Mouse (Mus musculus) hindbrain, embryonic 15.5 days (tissue): ENCODE measurements around the gene 6030468B19Rik. TPM values are rescaled to one million over a fixed set of nuclear protein-coding genes. Genes with fewer than 3 reads are reported as not detected.
"Not testable (repeated sequence)": the region's sequence is repeated elsewhere in the genome, so short reads cannot be mapped to it uniquely, and the experiment has no call there.

ENCODE experiments used
- ATAC-seq: fragments of 200-750 bp; cut with Nextera tagmentation; 2 replicates; pipeline ENCODE4 v1.8.0; 2017; ENCODE audit warnings: low read depth, moderate number of reproducible peaks, moderate TSS enrichment; ENCODE audit not compliant: low FRiP score
- H3K27ac ChIP-seq: fragments of 300-500 bp; sonication (generic); replicated peaks from 2 replicates; pipeline ENCODE4 v1.5.1; 2015; ENCODE audit warnings: mild to moderate bottlenecking, inconsistent platforms
- H3K27me3 ChIP-seq: fragments of 300-500 bp; sonication (generic); 2 replicates; pipeline ENCODE4 v1.6.1; 2015; ENCODE audit warnings: control low read depth, inconsistent platforms
- H3K36me3 ChIP-seq: fragments of 300-500 bp; sonication (generic); 2 replicates; pipeline ENCODE4 v1.6.1; 2015; ENCODE audit warnings: control low read depth, inconsistent platforms
- H3K4me1 ChIP-seq: fragments of 300-500 bp; sonication (generic); replicated peaks from 2 replicates; pipeline ENCODE4 v1.6.1; 2015; ENCODE audit warnings: control low read depth, inconsistent platforms
- H3K4me2 ChIP-seq: fragments of 300-500 bp; sonication (generic); 2 replicates; pipeline ENCODE4 v1.6.1; 2015; ENCODE audit warnings: moderate library complexity, mild to moderate bottlenecking, inconsistent platforms
- H3K4me3 ChIP-seq: fragments of 300-500 bp; sonication (generic); 2 replicates; pipeline ENCODE4 v1.5.1; 2015; ENCODE audit warnings: mild to moderate bottlenecking, inconsistent platforms
- H3K9ac ChIP-seq: fragments of 300-500 bp; sonication (generic); 2 replicates; pipeline ENCODE4 v1.6.1; 2015; ENCODE audit warnings: inconsistent platforms
- H3K9me3 ChIP-seq: fragments of 300-500 bp; sonication (generic); 2 replicates; pipeline ENCODE4 v1.6.1; 2016; ENCODE audit warnings: control low read depth, inconsistent platforms
- WGBS: fragments of 180-500 bp; shearing (Covaris S2); methylation state at CpG from one replicate; pipeline ENCODE4 v1.1.7; 2015; 5-methylcytosine and 5-hydroxymethylcytosine counted together
- polyA plus RNA-seq: library from polyadenylated mRNA; unstranded; fragments of >200 nt; fragmentation: Nextera tagmentation; extraction: Ambion mirVana; gene quantifications from 2 replicates; pipeline ENCODE4 v1.2.1, GENCODE M21; 2015

The 6030468B19Rik gene
- polyA plus RNA-seq, 1 experiment from 2014 or later, result not detected

GRCm38 (mm10) chr11:117810401-117811046, 13.1 kb downstream of the 6030468B19Rik start:
- peak; percentile 76 for ATAC-seq
- Histone ChIP-seq H3K36me3 (no peaks in the 10 kb centered on the region), H3K4me1 (peaks cover 23% of the 10 kb centered on the region), H3K9me3 (no peaks in the 10 kb centered on the region), H3K4me2 (peak overlapping the region; percentile 93), H3K27ac (no peak overlapping the region), H3K4me3 (peak overlapping the region; percentile 68), H3K27me3 (peaks cover 21% of the 10 kb centered on the region), H3K9ac (peak overlapping the region; percentile 54)
- under 1% methylated on average over 21 of the region's 21 CpGs for WGBS

GRCm38 (mm10) chr11:117813867-117814266, 16.4 kb downstream of the 6030468B19Rik start:
- Histone ChIP-seq H3K4me2 (no peak overlapping the region), H3K9me3 (no peaks in the 10 kb centered on the region), H3K9ac (no peak overlapping the region), H3K27ac (no peak overlapping the region), H3K27me3 (peaks cover 14% of the 10 kb centered on the region), H3K36me3 (no peaks in the 10 kb centered on the region), H3K4me1 (peaks cover 23% of the 10 kb centered on the region), H3K4me3 (no peak overlapping the region)
- 78% methylated on average over 5 of the region's 5 CpGs for WGBS
- no peak for ATAC-seq

- H3K27me3 ChIP-seq, result peaks cover 5% of the 10 kb centered on the region
- H3K4me1 ChIP-seq, result peaks cover 15% of the 10 kb centered on the region
- 91% methylated on average over 6 of the region's 6 CpGs for WGBS
- H3K27ac ChIP-seq, result no peak overlapping the region
- no peak for ATAC-seq
- H3K4me2 ChIP-seq, result no peak overlapping the region
- H3K9ac ChIP-seq, result no peak overlapping the region
- H3K4me3 ChIP-seq, result no peak overlapping the region
- H3K36me3 ChIP-seq, result no peaks in the 10 kb centered on the region
- H3K9me3 ChIP-seq, result no peaks in the 10 kb centered on the region
These were observed 17.4 kb downstream of the 6030468B19Rik start for GRCm38 (mm10) chr11:117814704-117815366.

GRCm38 (mm10) chr11:117815850-117816249, 18.4 kb downstream of the 6030468B19Rik start:
- ATAC-seq, result not testable (repeated sequence)
- WGBS, result 88% methylated on average over 9 of the region's 9 CpGs

GRCm38 (mm10) chr11:117816389-117816996, 19.0 kb downstream of the 6030468B19Rik start:
- Histone ChIP-seq H3K9ac (no peak overlapping the region), H3K36me3 (no peaks in the 10 kb centered on the region), H3K27me3 (no peaks in the 10 kb centered on the region), H3K4me2 (no peak overlapping the region), H3K27ac (no peak overlapping the region), H3K4me3 (no peak overlapping the region), H3K4me1 (no peaks in the 10 kb centered on the region; the same call in 1 of the 2 replicates), H3K9me3 (no peaks in the 10 kb centered on the region)
- WGBS, result 88% methylated on average over 13 of the region's 13 CpGs
- ATAC-seq, result no peak

More at GRCm38 (mm10) chr11:117815850-117816249, 18.4 kb downstream of the 6030468B19Rik start:
- not testable (repeated sequence) for H3K27me3 ChIP-seq, H3K9ac ChIP-seq, H3K4me1 ChIP-seq, H3K9me3 ChIP-seq, H3K36me3 ChIP-seq, H3K27ac ChIP-seq, H3K4me2 ChIP-seq, H3K4me3 ChIP-seq

GRCm38 (mm10) chr11:117819095-117819494, 21.6 kb downstream of the 6030468B19Rik start:
- no peak for ATAC-seq
- no peak overlapping the region for H3K4me2 ChIP-seq
- H3K4me1 ChIP-seq, result peaks cover 3% of the 10 kb centered on the region
- H3K9me3 ChIP-seq, result no peaks in the 10 kb centered on the region
- no peak overlapping the region for H3K27ac ChIP-seq
- no peaks in the 10 kb centered on the region for H3K36me3 ChIP-seq
- 60% methylated on average over 8 of the region's 8 CpGs for WGBS
- no peaks in the 10 kb centered on the region for H3K27me3 ChIP-seq
- H3K9ac ChIP-seq, result no peak overlapping the region
- no peak overlapping the region for H3K4me3 ChIP-seq

- peaks cover 12% of the 10 kb centered on the region for H3K4me1 ChIP-seq
- WGBS, result 88% methylated on average over 7 of the region's 7 CpGs
- no peak overlapping the region for H3K4me3 ChIP-seq
- no peak overlapping the region for H3K4me2 ChIP-seq
- no peak for ATAC-seq
- H3K9me3 ChIP-seq, result no peaks in the 10 kb centered on the region
- no peak overlapping the region for H3K27ac ChIP-seq
- no peaks in the 10 kb centered on the region for H3K27me3 ChIP-seq
- H3K9ac ChIP-seq, result no peak overlapping the region
- no peaks in the 10 kb centered on the region for H3K36me3 ChIP-seq
These were observed 22.7 kb downstream of the 6030468B19Rik start for GRCm38 (mm10) chr11:117820173-117820572.

GRCm38 (mm10) chr11:117821868-117822267, 24.4 kb downstream of the 6030468B19Rik start:
- Histone ChIP-seq H3K27ac (no peak overlapping the region), H3K4me3 (no peak overlapping the region), H3K36me3 (no peaks in the 10 kb centered on the region), H3K9me3 (no peaks in the 10 kb centered on the region), H3K4me2 (no peak overlapping the region), H3K27me3 (no peaks in the 10 kb centered on the region), H3K9ac (no peak overlapping the region), H3K4me1 (peaks cover 26% of the 10 kb centered on the region)
- ATAC-seq, result no peak
- 86% methylated on average over 9 of the region's 9 CpGs for WGBS

GRCm38 (mm10) chr11:117822728-117823241, 25.3 kb downstream of the 6030468B19Rik start:
- H3K4me1 ChIP-seq, result peaks cover 26% of the 10 kb centered on the region
- H3K4me3 ChIP-seq, result no peak overlapping the region
- H3K9me3 ChIP-seq, result no peaks in the 10 kb centered on the region
- H3K9ac ChIP-seq, result no peak overlapping the region
- no peaks in the 10 kb centered on the region for H3K36me3 ChIP-seq
- WGBS, result 79% methylated on average over 7 of the region's 7 CpGs
- ATAC-seq, result no peak
- H3K27ac ChIP-seq, result no peak overlapping the region
- no peaks in the 10 kb centered on the region for H3K27me3 ChIP-seq
- H3K4me2 ChIP-seq, result no peak overlapping the region

- WGBS, result 94% methylated on average over 6 of the region's 6 CpGs
- no peaks in the 10 kb centered on the region for H3K9me3 ChIP-seq
- H3K9ac ChIP-seq, result no peak overlapping the region
These were observed 26.0 kb downstream of the 6030468B19Rik start for GRCm38 (mm10) chr11:117823411-117823810.

GRCm38 (mm10) chr11:117824060-117824969, 26.9 kb downstream of the 6030468B19Rik start:
- 18% methylated on average over 23 of the region's 23 CpGs for WGBS

More at GRCm38 (mm10) chr11:117823411-117823810, 26.0 kb downstream of the 6030468B19Rik start:
- Histone ChIP-seq H3K4me2 (no peak overlapping the region; the same call in 1 of the 2 replicates), H3K36me3 (no peaks in the 10 kb centered on the region), H3K4me1 (peaks cover 31% of the 10 kb centered on the region), H3K27me3 (no peaks in the 10 kb centered on the region), H3K27ac (no peak overlapping the region), H3K4me3 (no peak overlapping the region)
- no peak for ATAC-seq

More at GRCm38 (mm10) chr11:117824060-117824969, 26.9 kb downstream of the 6030468B19Rik start:
- H3K36me3 ChIP-seq, result no peaks in the 10 kb centered on the region
- peak overlapping the region; percentile 39 for H3K4me3 ChIP-seq
- peak overlapping the region; percentile 67 for H3K4me2 ChIP-seq
- no peaks in the 10 kb centered on the region for H3K9me3 ChIP-seq
- peak; percentile 72 for ATAC-seq
- peak overlapping the region; percentile 37; the same call in 1 of the 2 replicates for H3K9ac ChIP-seq
- no peaks in the 10 kb centered on the region for H3K27me3 ChIP-seq
- peak overlapping the region; percentile 20; the same call in 1 of the 2 replicates for H3K27ac ChIP-seq
- peaks cover 38% of the 10 kb centered on the region for H3K4me1 ChIP-seq
